Mouse (Mus musculus) frontal cortex, postnatal 14 days (tissue): ENCODE measurements around the gene Larp7.

Experiments used
- DNase-seq, 2 experiments: peaks; one replicate each; pipeline ENCODE4 v3.0.0; 2022; ENCODE audit warnings: low spot score in 2 of 2

Larp7 gene

DNA sequence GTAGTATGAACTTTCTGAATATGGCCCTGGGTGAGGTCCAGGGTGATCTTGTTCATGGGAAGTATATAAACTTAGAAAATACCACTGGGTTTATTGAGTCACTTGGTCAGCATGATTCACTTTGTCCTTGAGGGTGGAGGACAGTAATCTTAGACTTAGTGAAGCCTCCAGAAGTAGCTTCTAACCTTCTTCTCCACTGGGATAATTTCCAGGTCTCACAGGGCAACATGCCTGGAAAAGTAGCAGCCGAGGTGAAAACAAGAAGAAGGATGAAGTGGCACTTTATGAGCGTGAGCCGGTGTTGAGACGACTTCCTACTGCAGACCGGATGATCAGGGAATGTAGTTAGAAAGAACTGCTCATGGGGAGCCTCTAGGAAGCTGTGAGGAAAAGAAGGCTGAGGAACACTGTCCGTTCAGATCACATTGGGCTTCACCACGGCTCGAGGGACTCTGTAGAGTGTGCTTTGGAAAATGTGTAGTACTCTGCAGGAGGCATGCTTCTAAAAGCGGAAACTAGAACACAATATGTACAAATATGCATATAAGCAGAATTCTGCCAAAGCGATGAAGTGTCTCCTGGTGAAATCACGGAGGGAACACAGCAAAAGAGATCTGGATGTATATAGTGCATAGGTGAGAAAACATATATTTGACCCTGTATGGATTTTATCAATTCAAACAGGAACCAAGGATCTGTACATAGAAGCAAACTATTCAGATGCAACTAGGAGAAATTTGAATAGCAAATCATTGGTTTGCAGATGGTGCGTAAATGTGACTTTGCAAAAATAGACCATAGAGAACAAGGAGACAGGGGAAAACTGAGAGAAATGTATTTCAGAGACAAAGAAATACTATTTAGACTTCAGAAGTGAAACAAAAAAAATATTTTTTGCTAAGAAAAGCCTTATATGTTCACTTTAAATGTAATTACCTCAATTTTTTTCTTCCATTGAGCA is 41.1 kb downstream of the Larp7 start:
- DNase-seq = no peak

DNA sequence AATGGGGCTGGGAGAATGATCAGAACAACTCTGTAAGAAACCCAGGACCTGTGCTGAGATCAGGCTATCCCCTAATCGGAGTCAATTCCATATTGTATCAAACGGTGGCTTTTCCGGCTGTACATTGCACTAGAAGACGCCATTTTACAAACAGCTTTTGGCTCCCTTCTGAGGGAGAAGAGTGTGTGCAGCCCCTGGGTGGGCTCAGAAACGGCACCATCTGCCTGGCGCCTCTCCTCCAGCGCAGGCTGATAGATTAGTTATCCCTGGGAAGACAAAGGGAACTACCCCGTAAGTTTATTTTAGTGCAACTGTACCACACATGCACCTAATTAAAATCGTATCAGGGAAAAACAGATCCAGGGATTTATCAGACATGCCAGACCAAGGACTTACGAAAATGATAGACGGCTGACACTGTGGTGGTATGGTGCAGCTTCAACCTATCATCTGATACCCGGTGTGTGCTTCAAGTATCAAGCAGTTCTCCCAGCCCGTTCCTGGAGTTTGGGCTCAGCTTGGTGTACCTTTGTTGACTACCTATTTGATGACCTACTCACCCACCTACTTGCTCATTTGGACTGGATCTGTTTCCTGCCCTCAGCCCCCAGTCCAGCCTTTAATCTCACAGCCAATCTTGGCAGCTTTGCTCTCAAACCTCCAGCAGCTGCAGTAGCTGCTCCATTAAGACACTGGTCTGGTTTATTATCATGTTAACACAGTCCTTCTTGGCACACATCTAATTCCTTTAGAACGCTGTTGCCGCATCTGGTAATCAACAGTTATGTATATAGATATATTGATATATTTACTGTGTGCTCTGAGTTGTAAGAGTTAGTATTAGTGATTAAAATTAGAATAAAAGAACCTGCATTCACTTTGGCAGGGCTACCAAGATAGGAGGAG is 45.0 kb downstream of the Larp7 start:
- no peak for DNase-seq

DNA sequence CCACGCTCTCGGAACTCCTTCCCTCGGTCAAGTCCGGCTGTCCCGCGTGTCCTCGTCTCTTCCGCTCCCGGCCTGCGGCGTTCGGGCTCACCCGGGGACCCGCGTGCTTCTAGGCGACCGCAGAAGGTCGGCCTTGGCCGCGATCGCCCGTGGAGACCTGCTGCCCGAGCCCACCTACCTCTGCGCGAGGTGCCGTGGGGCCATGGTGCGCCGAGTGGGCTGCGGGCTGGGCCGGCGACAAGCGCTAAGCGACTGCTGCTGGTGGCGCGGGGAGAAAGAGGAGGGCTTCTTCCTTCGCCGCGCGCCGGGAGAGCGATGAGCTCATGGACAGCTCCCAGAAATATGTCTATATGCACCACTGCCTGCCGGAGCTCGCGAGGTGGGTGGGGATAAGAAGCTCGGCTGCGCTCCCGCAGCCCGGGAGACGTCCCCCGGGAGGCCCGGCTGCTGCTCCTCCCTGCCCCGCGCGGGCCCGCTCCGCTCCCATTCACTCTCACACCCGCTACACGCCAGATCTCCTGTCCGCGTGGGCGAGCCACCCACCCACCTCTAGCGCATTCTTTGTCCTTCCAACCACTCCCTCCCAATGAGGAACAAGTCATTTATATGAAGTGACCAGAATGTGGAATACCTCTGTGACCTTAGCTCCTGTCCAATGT is 54.3 kb downstream of the Larp7 start, which contains the start of gene Ank2:
Gene Ank2 (minus strand): TSS at position 609 of the 659 bp plus-strand sequence.
- DNase-seq = peak; percentile 51 to 60

DNA sequence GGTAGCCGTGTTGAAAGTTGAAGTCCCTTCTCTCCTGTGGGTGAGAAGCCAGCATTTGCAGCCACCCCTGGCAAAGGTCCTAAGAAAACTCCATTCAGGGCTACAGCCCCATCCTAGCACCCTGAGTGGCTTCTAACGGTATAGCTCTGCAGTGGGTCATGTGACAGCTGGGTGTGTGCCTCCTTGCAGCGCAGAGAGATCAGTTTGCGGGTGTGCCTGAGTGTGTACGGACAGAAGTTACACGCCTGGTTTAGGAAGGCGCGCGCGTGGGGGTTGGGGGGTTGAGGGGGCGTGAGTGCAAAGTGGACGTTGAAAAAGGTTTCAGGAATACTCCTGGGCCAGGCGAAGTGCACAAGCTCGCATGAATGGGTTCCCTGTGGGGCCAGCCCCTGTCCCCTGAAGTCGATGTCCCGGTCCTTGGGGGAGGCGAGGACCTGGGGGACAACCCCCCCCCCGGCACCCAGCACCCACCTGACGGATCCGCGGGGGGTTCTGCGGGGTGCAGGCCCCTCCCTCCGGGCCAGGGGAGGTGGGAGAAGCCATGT is 54.9 kb downstream of the Larp7 start:
- peak; percentile 13 to 27 for DNase-seq

DNA sequence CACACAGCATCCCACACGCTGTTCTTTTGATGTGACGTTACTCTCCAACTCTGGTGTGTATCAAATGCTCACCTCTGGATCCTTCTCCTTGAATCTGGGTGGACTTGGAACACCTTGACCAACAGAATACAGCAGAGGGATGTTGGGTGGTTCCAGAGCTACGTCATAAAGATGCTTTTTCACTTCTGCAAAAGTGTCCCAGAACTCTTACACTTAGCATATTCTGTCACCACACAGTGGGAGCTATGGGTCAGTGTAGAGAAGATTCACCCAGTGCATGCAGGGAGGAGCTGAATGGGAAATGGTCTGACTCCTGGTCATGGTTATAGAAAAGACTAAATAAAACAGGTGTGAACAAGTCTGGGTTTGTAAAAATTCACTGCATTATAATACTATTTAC is 60.5 kb downstream of the Larp7 start:
- no peak for DNase-seq

DNA sequence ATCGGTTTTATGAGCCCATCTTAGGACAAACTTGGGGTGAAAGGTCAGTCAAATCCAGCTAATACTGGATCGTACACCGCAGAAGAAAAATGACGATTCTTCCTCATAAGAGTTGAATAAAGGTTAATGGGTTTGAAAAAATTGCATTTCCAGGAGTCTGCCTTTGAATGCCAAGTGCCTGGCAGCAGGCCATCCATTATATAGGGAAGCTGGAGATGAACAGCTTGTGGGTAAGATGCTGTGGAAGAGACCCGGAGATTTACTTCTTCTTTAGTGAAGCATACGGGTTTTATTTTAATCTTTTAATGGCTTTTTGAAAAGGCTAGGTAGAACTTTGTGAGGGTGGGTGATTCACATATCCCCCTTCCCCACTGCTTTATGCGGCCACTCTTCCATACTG is 65.8 kb downstream of the Larp7 start:
- no peak for DNase-seq
